Mouse (Mus musculus): ENCODE data around the gene Ppp4c. TPM values are rescaled to one million over a fixed set of nuclear protein-coding genes. Genes with fewer than 3 reads are reported as not detected.

Ppp4c gene
- 61.6 TPM for polyA plus RNA-seq (2015; fragmentation: Illumina TruSeq; extraction: RNeasy Lipid Tissue Mini Kit (QIAGEN cat#74804); ENCODE audit: low read depth, low replicate concordance)

DNA sequence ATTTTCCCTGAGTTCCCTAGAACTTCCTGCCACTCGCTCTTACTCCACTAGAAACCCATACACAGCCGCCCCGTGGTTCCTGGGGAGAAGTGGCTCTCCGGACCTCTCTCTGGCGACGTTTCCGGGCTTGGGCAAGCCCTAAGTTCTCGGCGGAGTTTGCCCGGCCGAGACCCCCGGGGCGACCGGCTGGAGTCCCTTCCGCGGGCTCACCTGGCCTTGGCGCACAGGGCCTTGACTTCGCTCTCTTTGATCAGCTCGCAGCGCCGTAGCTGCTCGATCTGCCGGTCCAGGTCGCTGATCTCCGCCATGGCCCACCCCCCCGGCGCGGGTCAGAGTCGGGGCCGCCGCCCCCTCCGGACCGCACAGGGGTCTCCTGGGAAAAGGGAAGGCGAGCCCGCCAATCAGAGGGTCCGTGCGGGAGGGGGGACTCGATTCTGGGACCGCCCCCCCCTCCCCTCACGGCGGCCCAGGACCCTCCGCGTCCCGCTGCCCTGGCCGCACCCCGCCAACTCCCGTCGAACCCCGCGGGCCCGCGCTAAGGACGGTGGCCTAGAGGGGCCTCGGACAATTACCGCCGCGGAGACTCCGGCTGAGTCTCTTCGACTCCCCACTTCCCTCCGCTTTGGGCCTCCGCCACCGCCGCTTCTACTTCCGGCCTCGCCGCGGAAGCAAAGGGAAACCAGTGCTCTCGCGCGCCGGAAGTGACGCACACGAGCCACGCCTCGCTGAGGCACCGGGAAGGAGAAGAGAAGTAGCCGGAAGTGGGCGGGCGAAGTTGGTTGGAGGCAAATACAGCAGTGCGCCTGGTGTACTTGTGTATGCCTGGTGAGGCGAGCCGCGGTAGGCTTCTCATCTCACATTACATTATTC lies at the start of gene Ppp4c:
Ppp4c (minus strand) TSS at position 646 of the 870 bp plus-strand sequence.

GRCm38 (mm10) chr7:126831539-126831938 lies 39.2 kb upstream of the Ppp4c start, which contains the start of gene 4930451I11Rik:
Gene 4930451I11Rik, minus strand, starts transcription at chr7:126831639.

GRCm38 (mm10) chr7:126797411-126798126 lies 5.3 kb upstream of the Ppp4c start, which contains the start of gene Fam57b:
Gene Fam57b, plus strand, starts transcription at chr7:126797668.

GRCm38 (mm10) chr7:126780971-126781635 lies 11.2 kb downstream of the Ppp4c start, which contains the start of gene Tbx6:
Gene Tbx6, plus strand, starts transcription at chr7:126781483.

DNA sequence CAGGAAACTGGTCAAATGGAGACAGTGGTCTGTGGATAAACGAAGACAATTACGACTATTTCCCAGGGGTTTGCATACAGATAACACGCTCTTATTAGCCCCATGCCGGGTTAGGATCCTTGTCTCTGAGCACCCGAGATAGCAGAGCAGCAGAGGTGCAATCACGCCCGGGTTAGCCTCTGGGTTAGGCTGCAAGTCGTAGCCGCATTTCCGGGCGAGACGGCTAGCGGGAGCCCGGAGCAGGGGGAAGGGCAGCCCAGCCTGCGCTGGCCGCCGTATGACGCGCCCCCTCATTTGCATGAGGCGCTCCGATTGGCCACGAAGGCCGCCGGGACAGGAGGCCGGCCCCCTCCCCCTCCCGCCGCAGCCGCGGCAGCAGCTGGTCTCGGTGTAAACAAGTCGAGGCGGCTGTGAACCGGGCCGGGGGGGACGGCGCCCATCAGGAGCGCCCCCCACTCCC lies 15.7 kb downstream of the Ppp4c start, which contains the start of gene Ypel3:
Ypel3 (plus strand) TSS at position 358 of the 460 bp plus-strand sequence.

DNA sequence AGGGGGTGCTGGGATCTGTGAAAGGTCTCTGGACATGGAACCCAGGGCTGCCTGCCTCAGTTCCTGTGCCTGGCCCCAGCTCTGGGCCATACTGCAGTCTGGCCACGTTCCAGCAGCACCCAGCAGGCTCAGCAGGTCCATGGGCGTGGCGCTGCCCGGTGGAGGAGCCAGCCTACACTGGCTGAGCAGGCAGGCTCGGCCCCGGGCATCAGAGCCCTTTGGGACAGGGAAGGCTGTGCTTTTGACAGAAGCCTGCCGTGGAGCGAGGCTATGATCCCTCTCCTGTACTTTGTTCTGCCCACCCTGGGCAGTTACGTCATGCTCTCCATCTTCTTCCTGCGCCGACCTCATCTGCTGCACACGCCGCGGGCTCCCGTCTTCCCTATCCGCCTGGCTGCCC lies 26.1 kb downstream of the Ppp4c start, which contains the start of gene Gdpd3:
Gdpd3 (plus strand) TSS at position 134 of the 400 bp plus-strand sequence.

GRCm38 (mm10) chr7:126759050-126759671 lies 33.1 kb downstream of the Ppp4c start, which contains the start of gene Mapk3:
Gene Mapk3, plus strand, starts transcription at chr7:126759601.

Other genes starting within 250 kb of the Ppp4c start
- 135 TPM for gene Eif3c, start 226.1 kb downstream of the Ppp4c start, polyA plus RNA-seq (2015; fragmentation: Illumina TruSeq; extraction: RNeasy Lipid Tissue Mini Kit (QIAGEN cat#74804); ENCODE audit: low read depth, low replicate concordance)
- gene Apobr, start 207.6 kb downstream of the Ppp4c start, polyA plus RNA-seq (2015; fragmentation: Illumina TruSeq; extraction: RNeasy Lipid Tissue Mini Kit (QIAGEN cat#74804); ENCODE audit: low read depth, low replicate concordance) = 0.80 TPM
- gene Cln3, start 206.7 kb downstream of the Ppp4c start, polyA plus RNA-seq (2015; fragmentation: Illumina TruSeq; extraction: RNeasy Lipid Tissue Mini Kit (QIAGEN cat#74804); ENCODE audit: low read depth, low replicate concordance) = 21.6 TPM
- not detected for gene Il27, start 197.6 kb downstream of the Ppp4c start, polyA plus RNA-seq (2015; fragmentation: Illumina TruSeq; extraction: RNeasy Lipid Tissue Mini Kit (QIAGEN cat#74804); ENCODE audit: low read depth, low replicate concordance)
- 19.3 TPM for gene Nupr1, start 161.6 kb downstream of the Ppp4c start, polyA plus RNA-seq (2015; fragmentation: Illumina TruSeq; extraction: RNeasy Lipid Tissue Mini Kit (QIAGEN cat#74804); ENCODE audit: low read depth, low replicate concordance)
- gene Sgf29, start 143.2 kb downstream of the Ppp4c start, polyA plus RNA-seq (2015; fragmentation: Illumina TruSeq; extraction: RNeasy Lipid Tissue Mini Kit (QIAGEN cat#74804); ENCODE audit: low read depth, low replicate concordance) = 22.6 TPM
- 21.5 TPM for gene Sult1a1, start 116.1 kb downstream of the Ppp4c start, polyA plus RNA-seq (2015; fragmentation: Illumina TruSeq; extraction: RNeasy Lipid Tissue Mini Kit (QIAGEN cat#74804); ENCODE audit: low read depth, low replicate concordance)
- gene Bola2, start 97.1 kb downstream of the Ppp4c start, polyA plus RNA-seq (2015; fragmentation: Illumina TruSeq; extraction: RNeasy Lipid Tissue Mini Kit (QIAGEN cat#74804); ENCODE audit: low read depth, low replicate concordance) = 64.2 TPM
- 14.6 TPM for gene Slx1b, start 96.7 kb downstream of the Ppp4c start, polyA plus RNA-seq (2015; fragmentation: Illumina TruSeq; extraction: RNeasy Lipid Tissue Mini Kit (QIAGEN cat#74804); ENCODE audit: low read depth, low replicate concordance)
- 136 TPM for gene Coro1a, start 84.7 kb downstream of the Ppp4c start, polyA plus RNA-seq (2015; fragmentation: Illumina TruSeq; extraction: RNeasy Lipid Tissue Mini Kit (QIAGEN cat#74804); ENCODE audit: low read depth, low replicate concordance)
- gene Mapk3, start 32.9 kb downstream of the Ppp4c start, polyA plus RNA-seq (2015; fragmentation: Illumina TruSeq; extraction: RNeasy Lipid Tissue Mini Kit (QIAGEN cat#74804); ENCODE audit: low read depth, low replicate concordance) = 169 TPM
- 2.1 TPM for gene Gdpd3, start 26.2 kb downstream of the Ppp4c start, polyA plus RNA-seq (2015; fragmentation: Illumina TruSeq; extraction: RNeasy Lipid Tissue Mini Kit (QIAGEN cat#74804); ENCODE audit: low read depth, low replicate concordance)
- gene Ypel3, start 15.5 kb downstream of the Ppp4c start, polyA plus RNA-seq (2015; fragmentation: Illumina TruSeq; extraction: RNeasy Lipid Tissue Mini Kit (QIAGEN cat#74804); ENCODE audit: low read depth, low replicate concordance) = 387 TPM
- gene Tbx6, start 11.0 kb downstream of the Ppp4c start, polyA plus RNA-seq (2015; fragmentation: Illumina TruSeq; extraction: RNeasy Lipid Tissue Mini Kit (QIAGEN cat#74804); ENCODE audit: low read depth, low replicate concordance) = 1.5 TPM
- gene Fam57b, start 5.2 kb upstream of the Ppp4c start, polyA plus RNA-seq (2015; fragmentation: Illumina TruSeq; extraction: RNeasy Lipid Tissue Mini Kit (QIAGEN cat#74804); ENCODE audit: low read depth, low replicate concordance) = 55.7 TPM
- not detected for gene 4930451I11Rik, start 39.1 kb upstream of the Ppp4c start, polyA plus RNA-seq (2015; fragmentation: Illumina TruSeq; extraction: RNeasy Lipid Tissue Mini Kit (QIAGEN cat#74804); ENCODE audit: low read depth, low replicate concordance)
- gene Doc2a, start 54.9 kb upstream of the Ppp4c start, polyA plus RNA-seq (2015; fragmentation: Illumina TruSeq; extraction: RNeasy Lipid Tissue Mini Kit (QIAGEN cat#74804); ENCODE audit: low read depth, low replicate concordance) = 32.7 TPM
- gene Hirip3, start 69.5 kb upstream of the Ppp4c start, polyA plus RNA-seq (2015; fragmentation: Illumina TruSeq; extraction: RNeasy Lipid Tissue Mini Kit (QIAGEN cat#74804); ENCODE audit: low read depth, low replicate concordance) = 46.0 TPM
- gene Ino80e, start 69.9 kb upstream of the Ppp4c start, polyA plus RNA-seq (2015; fragmentation: Illumina TruSeq; extraction: RNeasy Lipid Tissue Mini Kit (QIAGEN cat#74804); ENCODE audit: low read depth, low replicate concordance) = 57.0 TPM
- 79.3 TPM for gene Taok2, start 92.2 kb upstream of the Ppp4c start, polyA plus RNA-seq (2015; fragmentation: Illumina TruSeq; extraction: RNeasy Lipid Tissue Mini Kit (QIAGEN cat#74804); ENCODE audit: low read depth, low replicate concordance)
- gene Tmem219, start 130.4 kb upstream of the Ppp4c start, polyA plus RNA-seq (2015; fragmentation: Illumina TruSeq; extraction: RNeasy Lipid Tissue Mini Kit (QIAGEN cat#74804); ENCODE audit: low read depth, low replicate concordance) = 29.0 TPM
- 159 TPM for gene Kctd13, start 136.4 kb upstream of the Ppp4c start, polyA plus RNA-seq (2015; fragmentation: Illumina TruSeq; extraction: RNeasy Lipid Tissue Mini Kit (QIAGEN cat#74804); ENCODE audit: low read depth, low replicate concordance)
- gene Asphd1, start 157.1 kb upstream of the Ppp4c start, polyA plus RNA-seq (2015; fragmentation: Illumina TruSeq; extraction: RNeasy Lipid Tissue Mini Kit (QIAGEN cat#74804); ENCODE audit: low read depth, low replicate concordance) = 39.0 TPM
- 234 TPM for gene Sez6l2, start 158.1 kb upstream of the Ppp4c start, polyA plus RNA-seq (2015; fragmentation: Illumina TruSeq; extraction: RNeasy Lipid Tissue Mini Kit (QIAGEN cat#74804); ENCODE audit: low read depth, low replicate concordance)
- 168 TPM for gene Cdipt, start 183.4 kb upstream of the Ppp4c start, polyA plus RNA-seq (2015; fragmentation: Illumina TruSeq; extraction: RNeasy Lipid Tissue Mini Kit (QIAGEN cat#74804); ENCODE audit: low read depth, low replicate concordance)
- 0.82 TPM for gene Cdiptos, start 183.6 kb upstream of the Ppp4c start, polyA plus RNA-seq (2015; fragmentation: Illumina TruSeq; extraction: RNeasy Lipid Tissue Mini Kit (QIAGEN cat#74804); ENCODE audit: low read depth, low replicate concordance)
- gene Mvp, start 222.1 kb upstream of the Ppp4c start, polyA plus RNA-seq (2015; fragmentation: Illumina TruSeq; extraction: RNeasy Lipid Tissue Mini Kit (QIAGEN cat#74804); ENCODE audit: low read depth, low replicate concordance) = 4.3 TPM
- not detected for gene Pagr1b, start 224.0 kb upstream of the Ppp4c start, polyA plus RNA-seq (2015; fragmentation: Illumina TruSeq; extraction: RNeasy Lipid Tissue Mini Kit (QIAGEN cat#74804); ENCODE audit: low read depth, low replicate concordance)
- gene Pagr1a, start 224.9 kb upstream of the Ppp4c start, polyA plus RNA-seq (2015; fragmentation: Illumina TruSeq; extraction: RNeasy Lipid Tissue Mini Kit (QIAGEN cat#74804); ENCODE audit: low read depth, low replicate concordance) = 21.8 TPM
- 57.4 TPM for gene Gm42742, start 228.6 kb upstream of the Ppp4c start, polyA plus RNA-seq (2015; fragmentation: Illumina TruSeq; extraction: RNeasy Lipid Tissue Mini Kit (QIAGEN cat#74804); ENCODE audit: low read depth, low replicate concordance)
- 205 TPM for gene Prrt2, start 228.7 kb upstream of the Ppp4c start, polyA plus RNA-seq (2015; fragmentation: Illumina TruSeq; extraction: RNeasy Lipid Tissue Mini Kit (QIAGEN cat#74804); ENCODE audit: low read depth, low replicate concordance)
- 137 TPM for gene Maz, start 234.5 kb upstream of the Ppp4c start, polyA plus RNA-seq (2015; fragmentation: Illumina TruSeq; extraction: RNeasy Lipid Tissue Mini Kit (QIAGEN cat#74804); ENCODE audit: low read depth, low replicate concordance)
- gene Kif22, start 250.0 kb upstream of the Ppp4c start, polyA plus RNA-seq (2015; fragmentation: Illumina TruSeq; extraction: RNeasy Lipid Tissue Mini Kit (QIAGEN cat#74804); ENCODE audit: low read depth, low replicate concordance) = 8.7 TPM